Mouse (Mus musculus): ENCODE results near the gene Luzp1. TPM values are rescaled to one million over a fixed set of nuclear protein-coding genes. Genes with fewer than 3 reads are reported as not detected.

The Luzp1 gene
- polyA plus RNA-seq, 1 experiment from 2014 or later, result 82.9 TPM

GRCm38 (mm10) chr4:136560270-136560991 is 90.9 kb downstream of the Luzp1 start:
- 47% methylated on average over 8 of the region's 8 CpGs for WGBS
- H3K36me3 ChIP-seq (ENCODE audit: control insufficient read depth, insufficient read depth), result peaks cover 52% of the 10 kb centered on the region
- H3K9ac ChIP-seq (ENCODE audit: low read depth, low read length), result no peak overlapping the region
- no peak overlapping the region for H3K4me2 ChIP-seq (replicated peaks; ENCODE audit: low read depth)
- H3K9me3 ChIP-seq (ENCODE audit: control insufficient read depth), result no peaks in the 10 kb centered on the region
- no peak overlapping the region for H3K4me3 ChIP-seq (ENCODE audit: low read depth, low read length)
- TF ChIP-seq CTCF (IDR thresholded peaks at IDR 0.05; ENCODE audit: low read depth), result no peak
- H3K4me1 ChIP-seq (replicated peaks; ENCODE audit: control insufficient read depth, insufficient read depth, low read length), result no peaks in the 10 kb centered on the region
- no peaks in the 10 kb centered on the region for H3K27me3 ChIP-seq (replicated peaks; ENCODE audit: control insufficient read depth, insufficient read depth, low read length)
- no peak overlapping the region for H3K27ac ChIP-seq (ENCODE audit: low read depth, low read length)
- peak; percentile 73 for ATAC-seq

DNA sequence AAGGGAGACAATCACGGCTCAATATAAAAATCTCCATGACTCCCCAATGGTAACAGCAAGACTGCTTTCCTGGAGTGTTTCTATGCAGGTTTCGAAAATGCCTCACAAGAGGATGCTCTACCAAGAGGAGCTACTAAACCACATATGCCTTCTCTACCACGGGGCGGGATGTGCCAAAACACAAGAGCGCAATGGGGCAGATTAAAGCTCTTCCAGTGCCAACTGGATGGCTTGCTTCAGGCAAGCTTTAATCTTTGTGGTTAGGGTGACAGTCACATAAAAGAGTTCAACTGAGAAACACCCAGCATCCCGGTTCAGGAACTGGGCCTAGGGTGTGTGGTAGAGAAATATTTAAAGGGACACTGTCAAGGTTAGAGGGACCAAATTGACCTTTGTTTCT is 93.2 kb downstream of the Luzp1 start:
- Histone ChIP-seq H3K9me3 (ENCODE audit: control insufficient read depth) (no peaks in the 10 kb centered on the region), H3K4me3 (ENCODE audit: low read depth, low read length) (no peak overlapping the region), H3K4me1 (replicated peaks; ENCODE audit: control insufficient read depth, insufficient read depth, low read length) (no peaks in the 10 kb centered on the region), H3K36me3 (ENCODE audit: control insufficient read depth, insufficient read depth) (peaks cover 58% of the 10 kb centered on the region), H3K27ac (ENCODE audit: low read depth, low read length) (no peak overlapping the region), H3K27me3 (replicated peaks; ENCODE audit: control insufficient read depth, insufficient read depth, low read length) (no peaks in the 10 kb centered on the region), H3K4me2 (replicated peaks; ENCODE audit: low read depth) (no peak overlapping the region), H3K9ac (ENCODE audit: low read depth, low read length) (no peak overlapping the region)
- 84% methylated on average over 6 of the region's 6 CpGs for WGBS
- no peak for ATAC-seq
- no peak for TF ChIP-seq CTCF (IDR thresholded peaks at IDR 0.05; ENCODE audit: low read depth)

DNA sequence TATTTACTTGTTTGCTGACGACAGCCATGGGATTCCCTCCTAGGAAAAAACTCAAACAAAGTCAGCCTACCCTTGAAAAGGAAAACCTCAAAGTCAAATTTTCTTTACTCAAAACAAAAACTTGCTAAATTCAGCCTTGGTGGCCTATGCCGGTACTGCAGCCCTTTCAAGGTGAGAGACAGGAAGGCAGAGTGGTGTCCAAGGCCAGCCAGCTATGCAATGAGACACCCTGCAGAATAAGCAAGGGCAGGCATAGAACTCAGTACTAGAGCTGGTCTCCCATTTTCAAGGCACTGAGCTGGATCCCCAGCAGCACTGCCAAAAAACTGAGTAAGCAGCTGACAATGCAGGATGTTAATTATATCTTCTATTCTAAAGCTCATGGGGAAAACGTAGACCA is 99.1 kb downstream of the Luzp1 start:
- TF ChIP-seq CTCF (IDR thresholded peaks at IDR 0.05; ENCODE audit: low read depth), result peak; percentile 48
- H3K4me1 ChIP-seq (replicated peaks; ENCODE audit: control insufficient read depth, insufficient read depth, low read length), result no peaks in the 10 kb centered on the region
- H3K36me3 ChIP-seq (ENCODE audit: control insufficient read depth, insufficient read depth), result peaks cover 55% of the 10 kb centered on the region
- H3K9ac ChIP-seq (ENCODE audit: low read depth, low read length), result no peak overlapping the region
- no peak overlapping the region for H3K4me2 ChIP-seq (replicated peaks; ENCODE audit: low read depth)
- ATAC-seq, result no peak
- H3K27ac ChIP-seq (ENCODE audit: low read depth, low read length), result no peak overlapping the region
- H3K4me3 ChIP-seq (ENCODE audit: low read depth, low read length), result no peak overlapping the region
- no peaks in the 10 kb centered on the region for H3K9me3 ChIP-seq (ENCODE audit: control insufficient read depth)
- WGBS, result 73% methylated on average over 3 of the region's 3 CpGs
- H3K27me3 ChIP-seq (replicated peaks; ENCODE audit: control insufficient read depth, insufficient read depth, low read length), result no peaks in the 10 kb centered on the region

- Histone ChIP-seq H3K4me1 (replicated peaks; ENCODE audit: control insufficient read depth, insufficient read depth, low read length) (no peaks in the 10 kb centered on the region), H3K4me2 (replicated peaks; ENCODE audit: low read depth) (no peak overlapping the region), H3K9me3 (ENCODE audit: control insufficient read depth) (no peaks in the 10 kb centered on the region), H3K4me3 (ENCODE audit: low read depth, low read length) (no peak overlapping the region), H3K27ac (ENCODE audit: low read depth, low read length) (no peak overlapping the region), H3K9ac (ENCODE audit: low read depth, low read length) (no peak overlapping the region), H3K27me3 (replicated peaks; ENCODE audit: control insufficient read depth, insufficient read depth, low read length) (no peaks in the 10 kb centered on the region), H3K36me3 (ENCODE audit: control insufficient read depth, insufficient read depth) (peaks cover 52% of the 10 kb centered on the region)
- peak; percentile 64 for ATAC-seq
- TF ChIP-seq CTCF (IDR thresholded peaks at IDR 0.05; ENCODE audit: low read depth), result no peak
Measured at GRCm38 (mm10) chr4:136569998-136570397, 100.4 kb downstream of the Luzp1 start.

DNA sequence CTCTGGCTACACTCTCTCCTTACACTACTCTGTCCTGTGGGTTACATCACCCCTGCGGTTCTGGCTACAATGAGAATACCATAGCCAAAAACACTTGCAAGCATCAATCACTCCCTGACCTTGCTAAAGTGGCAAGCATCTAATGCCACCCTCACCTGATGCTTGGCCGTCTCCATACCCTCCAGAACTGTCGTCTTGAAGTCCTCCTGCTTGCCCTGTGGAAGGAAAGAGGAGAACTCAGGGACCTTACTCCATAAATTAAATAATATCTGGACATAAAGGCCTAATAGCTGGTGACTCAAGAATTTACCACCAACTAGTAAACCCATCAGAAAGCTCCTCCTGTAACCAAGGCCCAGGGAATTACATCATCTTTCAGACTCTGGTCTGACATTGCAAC is 112.3 kb downstream of the Luzp1 start:
- no peak overlapping the region for H3K4me2 ChIP-seq (replicated peaks; ENCODE audit: low read depth)
- H3K4me3 ChIP-seq (ENCODE audit: low read depth, low read length), result no peak overlapping the region
- no peak overlapping the region for H3K9ac ChIP-seq (ENCODE audit: low read depth, low read length)
- no peaks in the 10 kb centered on the region for H3K4me1 ChIP-seq (replicated peaks; ENCODE audit: control insufficient read depth, insufficient read depth, low read length)
- H3K36me3 ChIP-seq (ENCODE audit: control insufficient read depth, insufficient read depth), result no peaks in the 10 kb centered on the region
- no peak overlapping the region for H3K27ac ChIP-seq (ENCODE audit: low read depth, low read length)
- H3K27me3 ChIP-seq (replicated peaks; ENCODE audit: control insufficient read depth, insufficient read depth, low read length), result no peaks in the 10 kb centered on the region
- 90% methylated on average over 3 of the region's 3 CpGs for WGBS
- no peak for ATAC-seq
- TF ChIP-seq CTCF (IDR thresholded peaks at IDR 0.05; ENCODE audit: low read depth), result no peak
- no peaks in the 10 kb centered on the region for H3K9me3 ChIP-seq (ENCODE audit: control insufficient read depth)

GRCm38 (mm10) chr4:136587221-136587827 is 117.8 kb downstream of the Luzp1 start:
- no peak for ATAC-seq
- WGBS, result 91% methylated on average over 4 of the region's 4 CpGs
- Histone ChIP-seq H3K27ac (ENCODE audit: low read depth, low read length) (no peak overlapping the region), H3K4me2 (replicated peaks; ENCODE audit: low read depth) (no peak overlapping the region), H3K4me1 (replicated peaks; ENCODE audit: control insufficient read depth, insufficient read depth, low read length) (no peaks in the 10 kb centered on the region), H3K27me3 (replicated peaks; ENCODE audit: control insufficient read depth, insufficient read depth, low read length) (no peaks in the 10 kb centered on the region), H3K9ac (ENCODE audit: low read depth, low read length) (no peak overlapping the region), H3K36me3 (ENCODE audit: control insufficient read depth, insufficient read depth) (peaks cover 9% of the 10 kb centered on the region; the same call in 1 of the 2 replicates), H3K4me3 (ENCODE audit: low read depth, low read length) (no peak overlapping the region), H3K9me3 (ENCODE audit: control insufficient read depth) (no peaks in the 10 kb centered on the region)
- TF ChIP-seq CTCF (IDR thresholded peaks at IDR 0.05; ENCODE audit: low read depth), result no peak

Data from intestine, postnatal 0 days (tissue).